Mouse (Mus musculus) left cerebral cortex, postnatal 25 days (tissue): Measurements from ENCODE around the gene Snrpd3. TPM values are rescaled to one million over a fixed set of nuclear protein-coding genes. Genes with fewer than 3 reads are reported as not detected.
"Not testable (repeated sequence)": the region's sequence is repeated elsewhere in the genome, so short reads cannot be mapped to it uniquely, and the experiment has no call there.

Experiments
- DNase-seq, 2 experiments: peaks; one replicate each; pipeline ENCODE4 v3.0.0; 2022; ENCODE audit warnings: low spot score in 2 of 2, mixed read lengths in 1 of 2
- intact Hi-C: fragments of 180-260 bp; cut with DNase I; formaldehyde crosslinking; loops from one replicate; pipeline ENCODE4 v1.15.1; 2025
- total RNA-seq, 2 experiments: library from RNA; stranded (reverse); gene quantifications; 2 replicates each; pipeline ENCODE4 v1.2.3; 2021

Gene Snrpd3
- total RNA-seq, 2 experiments from 2014 or later = 71.6 to 77.3 TPM

DNA sequence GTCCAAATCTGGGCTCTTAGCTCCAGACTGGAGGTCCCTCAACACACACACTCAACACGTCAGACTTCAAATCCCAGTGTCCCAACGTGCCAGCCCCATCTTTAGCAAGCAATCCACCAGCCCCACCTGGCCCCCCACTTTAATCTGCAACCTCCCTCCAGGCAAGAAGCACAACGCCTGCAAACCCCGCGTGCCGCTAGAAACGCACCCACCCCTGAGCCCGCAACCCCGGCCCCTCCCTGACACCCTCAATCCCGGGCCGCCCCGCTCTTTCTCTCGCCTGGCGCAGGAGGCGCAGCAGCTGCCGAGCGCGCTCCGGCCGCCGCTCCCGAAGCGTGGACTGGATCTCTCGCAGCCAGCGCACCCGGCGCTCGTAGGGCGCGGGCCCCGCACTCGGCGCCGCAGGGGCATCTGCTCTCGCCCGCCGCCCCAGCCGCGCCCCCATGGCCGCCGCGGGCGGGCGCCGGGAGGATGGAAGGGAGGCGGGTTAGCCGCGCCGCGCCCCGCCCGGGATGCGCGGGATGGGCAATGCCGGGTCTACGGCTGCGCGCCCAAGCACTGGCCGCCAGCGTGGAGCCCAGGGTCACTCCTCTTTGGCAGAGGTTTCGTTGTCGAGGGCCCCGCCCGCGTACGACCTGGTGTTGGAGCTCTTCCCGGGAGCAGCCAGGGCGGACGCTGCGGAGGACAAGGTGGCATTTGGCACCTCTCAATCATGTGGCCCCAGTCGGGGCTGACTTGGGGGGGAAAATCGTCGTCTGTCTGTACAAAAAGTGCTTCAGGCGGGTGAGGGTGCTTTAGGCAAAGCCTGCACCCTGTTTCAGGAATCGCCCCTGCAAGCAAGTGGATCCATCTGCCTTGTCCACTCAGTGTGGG, 42.6 kb downstream of the Snrpd3 start, which contains the start of gene Lrrc75b:
Gene Lrrc75b, minus strand, starts transcription at position 655 of the 873 bp plus-strand sequence.
- DNase-seq = peak; percentile 41 to 49
- intact Hi-C loops = no loop called here

DNA sequence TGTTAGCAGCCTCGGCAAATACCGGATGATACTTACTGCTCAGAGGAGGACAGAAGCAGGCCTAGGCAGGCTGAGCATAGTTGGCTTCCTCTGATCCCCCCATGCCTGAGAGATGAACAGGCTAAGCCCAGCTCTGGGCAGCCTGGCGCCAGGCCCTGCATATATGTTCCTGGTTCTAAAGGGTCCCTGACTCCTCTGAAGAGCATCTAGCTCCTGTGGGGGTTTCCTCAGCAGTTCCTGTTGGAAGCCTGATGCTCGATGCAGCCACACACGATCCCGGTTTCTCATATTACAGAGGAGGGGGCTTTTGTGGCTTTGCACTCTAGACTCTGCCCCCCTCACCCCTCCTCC, 43.2 kb downstream of the Snrpd3 start:
- no peak for DNase-seq
- intact Hi-C loops = no loop called here

DNA sequence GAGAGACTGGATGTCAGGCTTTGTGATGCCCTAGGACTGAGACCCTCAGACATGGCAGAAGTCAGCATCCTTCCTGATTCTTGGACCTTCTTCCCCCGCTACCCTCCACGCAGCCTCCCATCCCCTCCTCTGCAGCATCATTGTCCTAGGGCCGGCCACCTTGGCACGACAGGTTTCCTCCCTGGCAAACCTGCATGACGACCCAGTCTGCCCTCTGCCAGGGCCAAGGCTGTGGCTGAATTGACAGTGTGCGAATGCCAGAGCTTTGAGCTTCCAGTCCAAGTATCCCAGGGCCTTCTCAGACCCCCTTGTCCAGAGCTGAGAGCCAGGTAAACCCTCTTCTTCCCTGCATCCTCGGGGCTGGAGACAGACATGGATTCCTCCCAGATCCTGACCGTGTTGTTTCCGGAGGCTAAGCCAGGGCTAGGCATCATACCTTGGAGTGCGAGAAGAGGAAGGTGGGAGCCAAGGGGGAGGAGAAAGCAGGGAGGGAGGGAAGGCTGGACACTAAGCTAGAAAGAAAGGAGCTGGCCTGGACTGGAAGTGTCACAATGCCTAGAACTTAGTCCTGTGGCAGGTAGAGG, 43.8 kb downstream of the Snrpd3 start, which contains the start of gene Ggt1:
Gene Ggt1, plus strand, starts transcription at position 534 of the 584 bp plus-strand sequence.
- intact Hi-C loops = no loop called here
- DNase-seq = no peak

DNA sequence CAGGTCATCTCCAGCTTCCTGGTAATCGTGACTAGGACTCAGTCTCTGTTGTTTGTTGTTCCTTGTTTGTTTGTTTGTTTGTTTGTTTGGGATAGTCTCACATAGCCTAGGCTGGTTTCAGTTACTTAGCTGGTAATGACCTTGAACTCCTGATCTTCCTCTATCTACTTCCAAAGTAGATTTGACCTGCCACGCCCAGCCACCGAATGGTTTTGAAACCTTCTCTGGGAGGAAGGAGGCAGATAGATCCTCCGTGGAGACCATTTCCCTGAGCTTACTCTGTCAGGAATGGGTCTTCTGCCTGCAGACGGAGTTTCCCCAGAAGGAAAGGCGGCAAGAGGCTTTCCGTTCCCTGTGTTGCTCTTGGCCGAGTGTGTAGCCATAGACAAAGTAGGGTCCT, 45.2 kb downstream of the Snrpd3 start:
- intact Hi-C loops = no loop called here
- no peak for DNase-seq

GRCm38 (mm10) chr10:75564687-75565265, 47.4 kb downstream of the Snrpd3 start:
- no peak for DNase-seq
- intact Hi-C loops = no loop called here

GRCm38 (mm10) chr10:75565436-75565835, 48.1 kb downstream of the Snrpd3 start:
- intact Hi-C loops = no loop called here
- DNase-seq = no peak

GRCm38 (mm10) chr10:75565906-75566305, 48.6 kb downstream of the Snrpd3 start:
- intact Hi-C loops = no loop called here
- DNase-seq = no peak

DNA sequence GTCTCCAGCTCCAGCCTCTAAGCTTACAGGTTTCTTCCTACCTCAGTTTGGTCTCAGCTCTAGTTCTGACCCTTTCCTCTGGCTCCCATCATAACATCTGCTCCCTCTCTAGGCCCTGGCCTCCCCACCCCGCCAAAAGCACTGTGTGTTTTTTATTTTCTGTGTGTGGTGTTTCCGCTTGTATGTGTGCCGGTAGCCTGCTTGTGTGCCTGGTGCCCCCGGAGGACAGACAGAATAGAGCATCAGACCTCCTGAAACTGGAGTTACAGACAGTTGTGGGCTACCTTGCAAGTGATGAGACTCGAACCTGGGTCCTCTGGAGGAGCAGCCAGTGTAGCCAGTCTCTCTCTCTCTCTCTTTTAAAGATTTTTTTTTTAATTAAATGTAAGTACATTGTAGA, 49.0 kb downstream of the Snrpd3 start:
- DNase-seq = no peak
- intact Hi-C loops = no loop called here

DNA sequence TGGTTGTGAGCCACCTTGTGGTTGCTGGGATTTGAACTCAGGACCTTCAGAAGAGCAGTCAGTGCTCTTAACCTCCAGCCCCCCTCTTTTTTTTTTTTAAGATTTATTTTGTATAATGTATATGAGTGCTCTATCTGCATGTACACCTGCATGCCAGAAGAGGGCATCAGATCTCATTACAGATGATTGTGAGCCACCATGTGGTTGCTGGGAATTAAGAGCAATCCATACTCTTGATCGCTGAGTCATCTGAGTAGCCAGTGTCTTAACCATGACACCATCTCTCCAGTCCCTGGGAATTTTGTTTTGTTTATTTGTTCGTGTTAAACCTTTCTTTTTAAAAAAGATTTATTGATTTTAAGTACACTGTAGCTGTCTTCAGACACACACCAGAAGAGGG, 49.4 kb downstream of the Snrpd3 start:
- DNase-seq, intact Hi-C loops: not testable (repeated sequence)

DNA sequence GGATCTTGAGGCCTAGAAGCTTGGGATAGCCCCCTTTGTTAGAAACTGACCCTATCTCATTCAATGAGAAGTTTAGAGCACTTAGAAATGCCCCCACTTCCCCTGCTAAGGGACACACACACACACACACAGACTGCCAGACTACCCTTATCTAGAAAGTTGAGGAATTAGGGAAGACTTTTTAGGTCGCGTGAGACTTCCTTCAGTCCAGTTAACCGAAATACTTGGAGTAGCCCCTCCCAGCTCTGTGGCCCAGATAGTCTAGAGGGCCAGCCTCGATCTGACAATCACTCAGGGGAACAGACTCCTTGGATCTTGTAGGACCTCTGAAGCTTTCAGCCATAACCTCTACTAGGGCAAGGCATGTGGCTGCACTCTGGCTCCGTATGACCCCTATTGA, 50.7 kb downstream of the Snrpd3 start:
- intact Hi-C loops = no loop called here
- no peak for DNase-seq

DNA sequence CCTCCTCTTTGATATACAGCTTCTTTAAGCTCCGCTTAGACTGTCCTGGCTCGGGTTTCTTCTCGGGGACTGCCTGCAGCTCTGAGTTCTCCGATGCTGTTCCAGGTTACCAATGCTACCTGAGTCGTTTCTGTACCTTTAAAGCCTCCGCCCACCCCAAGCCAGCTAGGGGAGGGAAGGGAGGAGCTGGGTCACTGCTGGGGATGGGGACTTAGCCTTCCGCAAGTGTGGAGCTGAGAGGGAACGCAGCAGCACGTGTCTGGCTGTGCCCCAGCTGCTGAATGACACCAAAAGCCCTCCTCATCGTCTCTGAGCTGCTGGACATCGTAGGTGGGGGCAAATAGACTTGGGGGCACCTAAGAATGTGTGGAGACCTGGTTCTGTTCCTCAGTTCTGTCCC, 51.1 kb downstream of the Snrpd3 start:
- intact Hi-C loops = no loop called here
- DNase-seq = no peak

DNA sequence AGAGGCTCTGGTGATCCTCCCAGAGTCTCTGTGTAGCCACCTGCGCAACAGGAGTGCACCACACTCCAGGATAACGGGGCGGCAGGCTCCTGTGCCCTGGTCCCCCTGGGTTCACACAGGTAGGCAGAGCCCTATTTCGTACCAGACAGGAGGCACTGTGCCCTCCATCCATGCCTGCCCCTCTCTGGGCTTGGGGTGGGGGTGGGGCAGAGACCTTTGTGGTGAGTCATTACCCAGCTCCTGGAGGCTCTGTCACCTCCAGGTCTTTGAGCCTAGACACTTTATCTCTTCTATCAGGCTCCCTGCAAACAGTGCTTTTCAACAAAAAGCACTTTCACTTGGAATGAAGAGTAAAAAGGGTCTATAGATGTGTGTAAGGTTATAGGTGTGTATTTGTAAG, 51.5 kb downstream of the Snrpd3 start:
- intact Hi-C loops = no loop called here
- DNase-seq = no peak

GRCm38 (mm10) chr10:75570981-75571657, 53.8 kb downstream of the Snrpd3 start:
- no peak for DNase-seq
- intact Hi-C loops = no loop called here

DNA sequence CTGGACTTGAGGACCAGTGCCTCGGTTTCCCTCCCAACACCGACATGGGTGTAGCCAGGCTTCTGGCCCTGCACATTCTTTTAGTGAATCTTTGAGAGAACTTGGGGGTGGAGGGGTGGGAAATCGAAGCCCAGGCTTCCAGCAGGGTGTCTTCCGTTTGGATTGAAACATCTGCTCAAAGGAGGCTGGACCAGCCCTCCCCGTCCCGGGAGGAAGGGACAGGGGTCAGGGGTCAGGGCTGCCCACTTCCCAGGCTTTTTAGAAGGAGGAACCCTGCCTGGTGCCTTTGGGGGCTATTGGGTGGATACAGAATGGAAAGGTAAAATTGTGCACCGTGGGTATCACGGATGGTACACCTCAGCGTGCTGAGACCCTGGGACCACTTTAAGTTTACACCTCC, 54.6 kb downstream of the Snrpd3 start:
- intact Hi-C loops = no loop called here
- DNase-seq = no peak

DNA sequence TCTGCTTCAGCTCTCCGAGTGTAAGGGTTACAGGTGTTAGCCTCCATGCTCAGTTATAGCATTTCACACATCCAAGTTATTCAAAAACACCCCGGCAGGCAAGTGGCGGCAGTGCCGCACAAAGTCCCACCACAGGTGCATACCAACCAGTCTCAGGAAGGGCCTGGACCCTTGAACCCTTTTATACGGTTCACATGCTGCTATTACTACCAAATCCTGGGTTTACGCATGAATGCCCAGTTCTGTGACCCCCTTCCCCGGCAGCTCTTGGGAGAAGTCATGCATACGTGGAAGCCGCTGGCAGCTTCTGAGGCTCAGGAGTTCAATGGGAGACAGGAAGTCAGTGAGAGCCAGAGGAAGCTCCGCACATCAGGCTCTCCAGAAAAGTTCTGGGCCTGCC, 55.8 kb downstream of the Snrpd3 start:
- intact Hi-C loops = no loop called here

DNA sequence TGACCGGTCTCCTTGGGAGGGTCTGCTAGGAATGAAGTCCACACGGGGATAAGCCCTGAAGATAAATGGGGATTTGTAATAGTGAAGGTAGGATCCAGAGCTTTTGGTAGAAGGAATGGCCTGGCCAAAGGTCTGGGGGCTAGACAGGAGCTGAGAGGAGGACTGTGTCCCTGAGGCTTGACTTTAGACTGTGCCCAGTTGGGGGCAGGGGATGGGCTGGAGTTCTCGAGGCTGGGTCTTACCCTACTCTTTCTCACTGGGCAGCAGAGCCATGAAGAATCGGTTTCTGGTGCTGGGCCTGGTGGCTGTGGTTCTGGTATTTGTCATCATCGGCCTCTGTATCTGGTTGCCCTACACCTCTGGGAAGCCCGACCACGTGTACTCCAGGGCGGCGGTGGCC, 56.6 kb downstream of the Snrpd3 start:
- intact Hi-C loops = no loop called here
- DNase-seq = no peak

More for the DNA sequence above, 55.8 kb downstream of the Snrpd3 start:
- no peak for DNase-seq

GRCm38 (mm10) chr10:75579129-75579528, 61.8 kb downstream of the Snrpd3 start:
- intact Hi-C loops = no loop called here
- DNase-seq = no peak

- DNase-seq = peak; percentile 90 to 92
- intact Hi-C loops = loop anchor here (1.0 to 5.0 kb wide), 5 partner anchors 49 to 365 kb away; no protein-coding TSS in a partner anchor
These were observed 68.7 kb downstream of the Snrpd3 start for GRCm38 (mm10) chr10:75585876-75586552.

GRCm38 (mm10) chr10:75586553-75586879, 69.2 kb downstream of the Snrpd3 start:
- DNase-seq = no peak
- intact Hi-C loops = loop anchor here (1.0 to 5.0 kb wide), 5 partner anchors 49 to 364 kb away; no protein-coding TSS in a partner anchor
